Mouse (Mus musculus) ES-Bruce4 (cell line): ENCODE measurements around the gene Adipoq.

Source experiments
- CTCF ChIP-seq: IDR thresholded peaks from one replicate; pipeline ENCODE4 v1.8.1; 2011; ENCODE audit warnings: low read depth, low read length
- EP300 ChIP-seq: IDR thresholded peaks from 2 replicates; pipeline ENCODE4 v1.6.1; 2011; ENCODE audit warnings: low read depth, low read length; ENCODE audit not compliant: insufficient read depth
- POLR2A ChIP-seq: IDR thresholded peaks from one replicate; pipeline ENCODE4 v1.8.1; 2011; ENCODE audit warnings: low read length; ENCODE audit not compliant: insufficient read depth

- TF ChIP-seq POLR2A (no peak), CTCF (no peak), EP300 (no peak)
Measured at GRCm38 (mm10) chr16:23196296-23196695, 50.0 kb downstream of the Adipoq start.
